Mouse (Mus musculus): Measurements from ENCODE around the gene Fbxl2. TPM values are rescaled to one million over a fixed set of nuclear protein-coding genes. Genes with fewer than 3 reads are reported as not detected.

The Fbxl2 gene
- polyA plus RNA-seq, 1 experiment: 2.6 TPM

DNA sequence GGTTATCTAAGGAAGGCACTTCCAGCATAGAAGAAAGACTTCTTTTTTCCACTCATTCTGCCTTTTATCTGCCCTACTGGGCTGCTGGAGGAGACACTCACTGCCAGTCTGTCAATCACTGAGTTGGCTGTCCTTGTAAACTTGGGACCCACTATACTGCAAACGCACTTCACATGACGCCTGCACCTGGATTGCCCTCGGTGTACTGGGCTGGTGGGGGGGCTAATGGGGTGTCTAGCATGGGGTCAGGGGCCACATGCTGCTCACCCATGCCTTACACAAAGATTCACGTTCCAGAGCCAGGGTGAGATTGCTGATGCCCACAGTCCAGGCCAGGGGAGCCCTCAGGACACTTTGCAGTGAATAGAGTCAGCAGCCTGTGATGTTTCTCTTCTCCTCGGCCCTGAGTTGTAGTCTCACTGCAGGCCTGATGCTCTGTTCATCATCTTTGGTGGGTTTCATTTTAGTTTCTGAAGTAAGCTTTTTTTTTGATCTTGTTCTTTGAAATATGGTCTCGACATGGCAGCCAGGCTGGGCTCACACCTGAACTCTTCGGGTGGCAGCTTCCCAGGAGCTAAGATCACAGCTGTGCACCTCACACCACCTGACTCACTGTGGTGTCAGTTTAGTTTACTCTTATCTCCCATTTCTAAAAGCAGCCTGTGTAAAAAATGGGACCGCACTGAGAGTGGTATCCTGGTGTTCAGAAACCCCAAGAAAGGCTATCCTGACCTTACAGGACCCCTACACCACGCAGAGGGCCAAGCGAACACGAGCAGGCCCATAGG, 62.9 kb downstream of the Fbxl2 start:
- no peaks in the 10 kb centered on the region for H3K4me1 ChIP-seq (ENCODE audit: control insufficient read depth, insufficient read depth, insufficient read length)
- H3K36me3 ChIP-seq (ENCODE audit: control insufficient read depth, insufficient read depth, low read length): peaks cover 2% of the 10 kb centered on the region; the same call in 1 of the 2 replicates
- H3K27ac ChIP-seq (ENCODE audit: insufficient read depth, low read length): no peak overlapping the region
- no peak overlapping the region for H3K4me3 ChIP-seq (ENCODE audit: extremely low read depth, insufficient read depth, insufficient read length)
- no peak for DNase-seq (ENCODE audit: low read depth in 1 of 2, low spot score in 2 of 2)
- 77% methylated on average over 11 of the region's 11 CpGs for WGBS
- H3K27me3 ChIP-seq (ENCODE audit: control insufficient read depth, insufficient read depth, low read length): no peaks in the 10 kb centered on the region
- TF ChIP-seq POLR2A (IDR thresholded peaks at IDR 0.05; ENCODE audit: low read depth, low read length): no peak
- no peak for TF ChIP-seq CTCF (IDR thresholded peaks at IDR 0.05; ENCODE audit: extremely low read depth, insufficient read depth, insufficient read length, insufficient replicate concordance)

GRCm38 (mm10) chr9:113982451-113982850, 63.5 kb downstream of the Fbxl2 start:
- DNase-seq (ENCODE audit: low read depth in 1 of 2, low spot score in 2 of 2): no peak
- H3K4me1 ChIP-seq (ENCODE audit: control insufficient read depth, insufficient read depth, insufficient read length): no peaks in the 10 kb centered on the region
- H3K27ac ChIP-seq (ENCODE audit: insufficient read depth, low read length): no peak overlapping the region
- no peaks in the 10 kb centered on the region for H3K27me3 ChIP-seq (ENCODE audit: control insufficient read depth, insufficient read depth, low read length)
- H3K4me3 ChIP-seq (ENCODE audit: extremely low read depth, insufficient read depth, insufficient read length): no peak overlapping the region
- H3K36me3 ChIP-seq (ENCODE audit: control insufficient read depth, insufficient read depth, low read length): peaks cover 2% of the 10 kb centered on the region; the same call in 1 of the 2 replicates
- TF ChIP-seq CTCF (IDR thresholded peaks at IDR 0.05; ENCODE audit: extremely low read depth, insufficient read depth, insufficient read length, insufficient replicate concordance) (no peak), POLR2A (IDR thresholded peaks at IDR 0.05; ENCODE audit: low read depth, low read length) (no peak)
- 79% methylated on average over 2 of the region's 2 CpGs for WGBS

GRCm38 (mm10) chr9:113981099-113981880, 64.7 kb downstream of the Fbxl2 start:
- WGBS: 89% methylated on average over 16 of the region's 16 CpGs
- Histone ChIP-seq H3K36me3 (ENCODE audit: control insufficient read depth, insufficient read depth, low read length) (peaks cover 8% of the 10 kb centered on the region), H3K27ac (ENCODE audit: insufficient read depth, low read length) (no peak overlapping the region)

GRCm38 (mm10) chr9:113979356-113979755, 66.6 kb downstream of the Fbxl2 start:
- Histone ChIP-seq H3K4me1 (ENCODE audit: control insufficient read depth, insufficient read depth, insufficient read length) (no peaks in the 10 kb centered on the region), H3K36me3 (ENCODE audit: control insufficient read depth, insufficient read depth, low read length) (peaks cover 23% of the 10 kb centered on the region), H3K27me3 (ENCODE audit: control insufficient read depth, insufficient read depth, low read length) (no peaks in the 10 kb centered on the region), H3K4me3 (ENCODE audit: extremely low read depth, insufficient read depth, insufficient read length) (no peak overlapping the region), H3K27ac (ENCODE audit: insufficient read depth, low read length) (no peak overlapping the region)
- TF ChIP-seq CTCF (IDR thresholded peaks at IDR 0.05; ENCODE audit: extremely low read depth, insufficient read depth, insufficient read length, insufficient replicate concordance) (no peak), POLR2A (IDR thresholded peaks at IDR 0.05; ENCODE audit: low read depth, low read length) (no peak)
- no peak for DNase-seq (ENCODE audit: low read depth in 1 of 2, low spot score in 2 of 2)
- WGBS: 96% methylated on average over 13 of the region's 13 CpGs

More at GRCm38 (mm10) chr9:113981099-113981880, 64.7 kb downstream of the Fbxl2 start:
- Histone ChIP-seq H3K27me3 (ENCODE audit: control insufficient read depth, insufficient read depth, low read length) (no peaks in the 10 kb centered on the region), H3K4me3 (ENCODE audit: extremely low read depth, insufficient read depth, insufficient read length) (no peak overlapping the region), H3K4me1 (ENCODE audit: control insufficient read depth, insufficient read depth, insufficient read length) (no peaks in the 10 kb centered on the region)
- DNase-seq (ENCODE audit: low read depth in 1 of 2, low spot score in 2 of 2): no peak
- TF ChIP-seq POLR2A (IDR thresholded peaks at IDR 0.05; ENCODE audit: low read depth, low read length): no peak
- TF ChIP-seq CTCF (IDR thresholded peaks at IDR 0.05; ENCODE audit: extremely low read depth, insufficient read depth, insufficient read length, insufficient replicate concordance): no peak

DNA sequence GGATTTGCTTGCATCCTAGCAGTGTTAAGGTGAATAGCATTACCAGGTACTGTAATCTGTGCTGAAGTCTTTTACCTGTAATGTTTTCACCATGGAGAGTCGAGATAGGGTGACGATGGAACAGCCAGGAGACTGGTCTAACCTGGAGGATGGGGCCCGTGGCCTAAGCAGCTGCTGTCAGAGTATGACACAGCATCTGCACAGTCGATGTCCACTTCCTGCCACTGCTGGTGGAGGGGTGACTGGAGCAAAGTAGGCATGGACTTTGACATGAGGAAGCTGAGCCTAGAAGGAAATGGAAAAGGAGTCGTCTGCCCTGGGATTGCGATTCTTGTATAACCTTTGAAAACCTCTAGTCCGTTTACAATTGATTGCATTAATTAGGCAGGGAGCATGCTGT, 67.3 kb downstream of the Fbxl2 start:
- Histone ChIP-seq H3K36me3 (ENCODE audit: control insufficient read depth, insufficient read depth, low read length) (peaks cover 30% of the 10 kb centered on the region), H3K27me3 (ENCODE audit: control insufficient read depth, insufficient read depth, low read length) (no peaks in the 10 kb centered on the region), H3K4me3 (ENCODE audit: extremely low read depth, insufficient read depth, insufficient read length) (no peak overlapping the region), H3K4me1 (ENCODE audit: control insufficient read depth, insufficient read depth, insufficient read length) (no peaks in the 10 kb centered on the region), H3K27ac (ENCODE audit: insufficient read depth, low read length) (no peak overlapping the region)
- no peak for DNase-seq (ENCODE audit: low read depth in 1 of 2, low spot score in 2 of 2)
- TF ChIP-seq CTCF (IDR thresholded peaks at IDR 0.05; ENCODE audit: extremely low read depth, insufficient read depth, insufficient read length, insufficient replicate concordance) (no peak), POLR2A (IDR thresholded peaks at IDR 0.05; ENCODE audit: low read depth, low read length) (no peak)
- WGBS: 64% methylated on average over 7 of the region's 7 CpGs

DNA sequence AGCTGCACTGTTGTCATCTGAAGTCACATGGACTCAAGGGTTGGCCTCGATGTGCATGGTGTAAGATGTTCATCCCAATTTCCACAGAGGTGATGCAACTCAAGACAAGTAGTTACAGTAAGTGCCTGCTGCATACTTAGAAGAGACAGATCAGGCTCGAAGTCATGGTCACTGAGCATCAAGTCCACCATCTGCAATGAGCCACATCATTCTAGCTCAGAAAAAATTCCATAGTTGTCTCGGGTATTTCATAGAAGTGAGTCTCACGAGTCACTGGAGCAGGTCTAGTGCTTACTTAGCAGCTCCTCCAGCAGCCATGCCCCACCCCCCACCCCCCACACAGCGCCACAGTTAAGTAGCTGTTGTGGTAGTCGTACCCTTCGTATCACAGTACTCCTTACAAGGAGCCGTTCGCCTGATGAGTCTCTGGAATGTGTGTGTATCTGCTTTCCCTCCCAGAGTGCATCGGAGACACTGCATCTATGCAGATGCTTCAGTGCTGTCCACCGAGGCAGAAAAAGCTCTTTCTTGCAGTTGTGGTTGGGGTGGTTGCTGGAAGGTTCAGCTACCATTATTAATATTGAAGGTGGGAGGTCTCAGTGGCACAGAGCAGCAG, 68.7 kb downstream of the Fbxl2 start:
- Histone ChIP-seq H3K4me3 (ENCODE audit: extremely low read depth, insufficient read depth, insufficient read length) (no peak overlapping the region), H3K27ac (ENCODE audit: insufficient read depth, low read length) (no peak overlapping the region), H3K27me3 (ENCODE audit: control insufficient read depth, insufficient read depth, low read length) (no peaks in the 10 kb centered on the region), H3K36me3 (ENCODE audit: control insufficient read depth, insufficient read depth, low read length) (peaks cover 37% of the 10 kb centered on the region), H3K4me1 (ENCODE audit: control insufficient read depth, insufficient read depth, insufficient read length) (no peaks in the 10 kb centered on the region)
- TF ChIP-seq CTCF (IDR thresholded peaks at IDR 0.05; ENCODE audit: extremely low read depth, insufficient read depth, insufficient read length, insufficient replicate concordance) (no peak), POLR2A (IDR thresholded peaks at IDR 0.05; ENCODE audit: low read depth, low read length) (no peak)
- WGBS: 92% methylated on average over 11 of the region's 11 CpGs
- DNase-seq (ENCODE audit: low read depth in 1 of 2, low spot score in 2 of 2): no peak
